Mouse (Mus musculus): ENCODE measurements at regions not wholly inside any gene's neighbourhood (a gene's known extent, or its start where the extent isn't known, plus 50 kb on each side); places are given as distances from the start of the nearest gene placed in this dataset.

DNA sequence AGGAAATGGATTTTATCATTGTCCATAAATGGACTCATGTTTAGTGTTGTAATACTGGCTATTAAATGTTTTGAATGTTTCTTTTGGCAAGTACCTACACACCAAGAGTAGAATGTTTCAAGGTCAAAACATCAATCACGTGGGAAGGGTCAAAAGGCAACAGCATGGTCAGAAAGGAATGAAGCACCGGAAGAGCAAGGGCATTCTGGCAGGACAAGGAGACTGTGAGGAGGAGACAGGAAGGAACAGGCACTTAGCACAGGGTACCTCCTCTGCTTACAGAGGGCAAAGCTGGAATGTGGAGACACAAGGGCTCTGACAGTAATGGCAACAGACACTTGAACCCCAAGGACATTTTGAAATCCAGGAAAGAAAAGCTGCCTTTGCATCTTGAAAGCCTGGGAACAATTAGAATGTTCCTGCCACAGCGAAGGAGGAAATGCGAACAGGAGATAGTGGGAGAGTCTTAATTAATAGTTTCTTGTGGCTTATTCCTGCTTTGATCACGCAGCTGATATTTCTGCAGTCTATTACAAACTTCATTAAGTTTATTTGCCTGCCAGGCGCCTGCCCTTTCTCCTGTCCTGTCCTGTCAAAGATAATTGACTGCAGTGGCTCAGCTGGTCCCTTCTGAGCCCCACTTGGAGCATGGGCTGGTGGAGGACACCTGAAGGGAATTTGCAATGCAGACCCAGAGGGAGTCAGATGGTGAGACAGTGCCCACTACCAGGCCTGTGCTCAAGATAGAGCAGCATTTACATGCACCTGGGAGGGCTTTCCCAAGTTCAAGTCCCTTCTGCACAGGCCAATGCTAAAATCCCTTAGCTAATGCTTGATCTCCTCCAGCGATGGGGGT is 151.2 kb upstream of the Kcnd3 start:
- no peak for TF ChIP-seq CTCF (IDR thresholded peaks at IDR 0.05; ENCODE audit: low read depth)
- TF ChIP-seq EP300 (IDR thresholded peaks at IDR 0.05; ENCODE audit: low read depth): no peak

All from heart, postnatal 0 days (tissue).